Mouse (Mus musculus) embryo, embryonic 11.5 days (tissue): ENCODE measurements around the gene Os9.
"Not testable (repeated sequence)": the region's sequence is repeated elsewhere in the genome, so short reads cannot be mapped to it uniquely, and the experiment has no call there.

Experiments used
- DNase-seq: peaks from one replicate; pipeline ENCODE4 v3.0.0-alpha.2; 2012; ENCODE audit warnings: low read depth, low spot score

The Os9 gene

GRCm38 (mm10) chr10:127121066-127121477 is at the start of gene Os9:
Gene Os9 (minus strand): TSS chr10:127121131.
- DNase-seq: peak; percentile 97

DNA sequence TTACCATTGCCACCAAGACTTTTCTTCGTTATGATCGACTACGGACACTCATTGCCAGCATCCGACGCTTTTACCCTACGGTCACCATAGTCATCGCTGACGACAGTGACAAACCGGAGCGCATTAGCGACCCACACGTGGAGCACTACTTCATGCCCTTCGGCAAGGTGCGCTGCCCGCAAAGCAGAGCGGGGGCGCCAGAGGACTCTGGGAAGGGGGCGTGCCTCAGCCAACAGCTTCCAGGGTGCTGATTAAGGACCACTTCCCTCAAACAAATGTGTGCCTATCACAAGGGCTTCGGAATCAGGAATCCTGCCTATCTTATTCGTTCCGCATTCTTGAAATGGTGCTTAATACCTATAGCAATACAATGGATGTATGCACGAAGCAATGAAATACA is 49.1 kb upstream of the Os9 start:
- DNase-seq: no peak

DNA sequence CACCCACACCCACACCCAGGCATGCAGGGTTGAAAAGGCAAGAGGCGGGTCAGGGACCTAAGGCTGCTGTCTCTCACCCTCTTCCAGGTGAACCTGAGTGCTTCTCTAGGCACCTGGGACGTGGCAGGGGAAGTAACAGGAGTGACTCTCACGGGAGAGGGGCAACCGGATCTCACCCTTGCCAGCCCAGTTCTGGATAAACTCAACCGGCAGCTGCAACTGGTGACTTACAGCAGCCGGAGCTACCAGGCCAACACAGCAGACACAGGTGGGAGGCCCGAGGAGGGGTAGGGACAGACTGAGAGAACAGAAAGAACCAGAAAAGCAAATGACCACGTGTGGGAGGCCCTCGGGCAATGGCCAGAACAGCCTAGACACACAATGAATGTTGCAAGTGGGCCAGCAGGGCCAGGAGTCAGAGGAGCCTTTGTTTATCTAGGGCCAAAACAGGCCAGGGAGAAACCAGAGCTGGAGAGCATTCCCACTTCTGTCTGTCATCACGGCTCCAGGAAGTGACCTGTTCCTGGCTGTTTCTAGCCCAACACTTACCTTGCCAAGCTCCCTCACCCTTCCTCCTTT is 46.8 kb upstream of the Os9 start:
- no peak for DNase-seq

DNA sequence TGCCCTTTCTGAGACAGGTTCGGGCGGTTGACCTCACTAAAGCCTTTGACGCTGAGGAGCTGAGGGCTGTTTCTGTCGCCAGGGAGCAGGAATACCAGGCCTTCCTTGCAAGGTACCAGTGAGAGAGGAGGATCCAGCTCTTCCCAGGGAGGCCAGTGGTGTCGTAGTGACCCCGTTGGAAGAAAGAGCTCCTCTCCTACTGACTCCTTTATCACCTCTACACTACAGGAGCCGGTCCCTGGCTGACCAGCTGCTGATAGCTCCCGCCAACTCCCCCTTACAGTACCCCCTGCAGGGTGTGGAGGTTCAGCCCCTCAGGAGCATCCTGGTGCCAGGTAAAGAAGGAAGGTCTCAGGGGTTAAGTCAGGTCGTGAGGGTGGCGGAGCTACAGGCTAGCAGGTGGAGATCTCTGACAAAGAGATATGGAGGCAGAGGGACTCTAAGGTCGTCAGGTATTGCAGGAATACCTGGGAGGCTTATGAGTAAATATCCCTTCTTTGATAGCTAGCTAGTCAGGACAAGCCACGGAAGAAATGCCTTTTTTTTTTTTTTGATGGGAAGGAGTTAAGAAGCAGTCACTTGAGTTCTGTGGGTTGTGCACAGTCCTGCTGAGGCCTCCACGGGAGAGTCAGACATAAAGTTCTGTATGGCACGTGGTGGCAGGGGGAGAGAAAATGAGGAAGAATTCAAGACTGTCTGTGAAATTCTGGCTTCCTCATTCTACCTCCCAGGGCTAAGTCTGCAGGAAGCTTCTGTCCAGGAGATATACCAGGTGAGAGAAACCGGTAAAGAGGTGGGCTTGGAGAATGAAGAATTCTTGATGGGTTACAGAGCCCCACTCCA is 46.1 kb upstream of the Os9 start:
- no peak for DNase-seq

DNA sequence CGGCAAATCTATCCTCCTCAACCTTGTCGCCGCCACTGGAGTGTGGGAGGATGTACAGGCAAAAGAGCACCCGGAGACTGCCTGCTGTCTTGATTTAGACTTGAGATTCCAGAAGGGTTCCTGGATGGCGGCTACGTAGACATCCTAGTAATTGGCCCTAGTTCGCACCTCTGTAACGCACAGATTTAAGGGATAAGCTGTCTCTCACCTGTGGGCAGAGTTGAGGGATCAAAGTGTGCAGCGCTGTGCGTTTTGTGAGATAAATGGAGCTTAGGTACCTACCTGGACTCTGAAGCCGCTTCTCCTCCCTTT is 45.4 kb upstream of the Os9 start:
- DNase-seq: no peak

- DNase-seq: no peak
Measured at GRCm38 (mm10) chr10:127165654-127166403, 44.9 kb upstream of the Os9 start.

GRCm38 (mm10) chr10:127165354-127165653 is 44.4 kb upstream of the Os9 start:
- no peak for DNase-seq

DNA sequence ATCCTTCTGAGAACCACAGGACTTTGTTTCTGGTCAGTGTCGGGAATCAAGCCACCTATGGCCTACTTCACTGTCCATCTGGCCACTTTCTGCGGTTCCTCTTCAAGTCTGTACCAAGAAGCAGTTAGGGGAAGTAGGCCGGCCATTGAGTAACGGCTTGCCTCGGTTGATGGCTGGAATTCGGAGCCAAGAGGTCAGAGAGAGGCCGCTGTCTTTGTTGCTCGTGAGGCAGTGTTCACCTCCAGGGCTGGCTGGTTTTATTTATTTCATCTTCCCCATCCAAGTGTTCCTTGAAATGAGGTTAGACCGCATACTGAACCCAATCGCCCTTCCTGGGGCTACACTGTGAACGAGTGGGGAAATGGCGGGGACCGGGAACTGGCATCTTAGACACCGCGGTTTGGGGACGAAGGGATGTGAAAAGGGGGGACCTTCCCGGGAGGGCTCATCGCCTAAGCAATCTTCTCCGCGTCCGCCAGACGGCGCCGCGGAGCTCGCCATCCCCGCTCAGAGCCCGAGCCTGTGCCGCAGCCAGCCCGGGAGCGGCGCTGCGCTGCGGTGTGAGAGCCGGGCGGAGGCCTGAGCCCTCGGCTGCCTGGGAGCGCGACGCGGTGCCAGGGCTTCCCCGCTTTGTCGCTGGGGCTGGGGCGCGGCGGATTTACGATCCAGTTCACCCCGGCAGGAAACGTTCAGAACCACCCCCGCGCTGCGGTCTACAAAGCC is 43.9 kb upstream of the Os9 start, which contains the start of gene B4galnt1:
B4galnt1 (plus strand) TSS at position 595 of the 723 bp plus-strand sequence.
- no peak for DNase-seq

DNA sequence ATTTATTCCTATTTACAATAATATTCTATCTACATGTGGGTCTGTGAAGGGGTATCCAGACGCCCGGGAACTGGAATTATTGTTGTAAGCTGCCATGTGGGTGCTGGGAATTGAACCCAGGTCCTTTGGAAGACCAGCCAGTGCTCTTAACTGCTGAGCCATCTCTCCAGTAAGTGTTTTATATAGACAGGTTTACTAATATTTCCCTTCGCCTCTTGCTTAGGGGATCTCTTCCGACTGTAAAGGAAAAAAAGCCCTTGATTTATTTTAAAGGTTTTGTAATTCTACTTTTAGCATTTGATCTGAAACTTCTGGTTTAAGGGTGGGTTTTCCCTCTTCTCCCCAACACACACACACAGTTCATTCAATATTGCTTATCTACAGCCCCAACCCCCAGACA is 43.3 kb upstream of the Os9 start:
- no peak for DNase-seq

DNA sequence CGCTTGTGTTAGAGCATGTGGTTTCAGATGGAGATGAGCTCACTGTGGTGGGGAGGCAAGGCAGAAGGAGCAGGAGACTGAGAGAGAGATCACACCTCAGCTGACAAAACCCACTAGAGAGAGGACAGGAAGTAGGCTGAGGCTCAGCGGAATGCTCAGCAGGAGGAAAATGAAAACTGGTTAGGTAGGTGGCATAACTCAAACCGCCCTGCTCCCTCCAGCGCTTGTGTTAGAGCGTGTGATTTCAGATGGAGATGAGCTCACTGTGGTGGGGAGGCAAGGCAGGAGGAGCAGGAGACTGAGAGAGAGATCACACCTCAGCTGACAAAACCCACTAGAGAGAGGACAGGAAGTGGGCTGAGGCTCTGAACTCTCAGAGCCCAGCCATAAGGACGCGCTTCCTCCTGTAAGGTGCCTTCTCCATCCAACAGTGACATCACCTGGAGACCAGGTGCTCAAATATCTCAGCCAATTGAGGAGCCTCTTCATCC is 41.9 kb upstream of the Os9 start:
- not testable (repeated sequence) for DNase-seq

GRCm38 (mm10) chr10:127160728-127161127 is 39.8 kb upstream of the Os9 start:
- DNase-seq: no peak

GRCm38 (mm10) chr10:127160081-127160480 is 39.1 kb upstream of the Os9 start:
- no peak for DNase-seq

GRCm38 (mm10) chr10:127158471-127158870 is 37.5 kb upstream of the Os9 start:
- no peak for DNase-seq

DNA sequence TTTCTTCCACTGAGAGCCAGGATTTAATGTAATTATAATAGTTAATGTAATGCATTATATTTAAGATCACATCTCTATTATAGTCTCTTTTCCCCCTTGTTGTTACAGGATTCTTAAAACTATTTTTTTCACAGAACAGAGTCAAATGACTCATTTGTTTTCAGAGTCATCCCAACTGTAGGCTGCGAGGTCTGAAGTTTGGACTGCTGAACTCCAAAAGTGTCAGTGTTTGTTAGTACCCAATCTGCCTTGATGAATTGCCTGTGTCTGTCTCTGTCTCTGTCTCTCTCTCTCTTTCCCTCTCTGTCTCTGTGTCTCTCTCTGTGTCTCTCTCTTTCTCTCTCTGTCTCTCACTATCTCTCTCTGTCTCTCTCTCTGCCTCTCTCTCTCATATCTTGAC is 35.6 kb upstream of the Os9 start:
- no peak for DNase-seq

DNA sequence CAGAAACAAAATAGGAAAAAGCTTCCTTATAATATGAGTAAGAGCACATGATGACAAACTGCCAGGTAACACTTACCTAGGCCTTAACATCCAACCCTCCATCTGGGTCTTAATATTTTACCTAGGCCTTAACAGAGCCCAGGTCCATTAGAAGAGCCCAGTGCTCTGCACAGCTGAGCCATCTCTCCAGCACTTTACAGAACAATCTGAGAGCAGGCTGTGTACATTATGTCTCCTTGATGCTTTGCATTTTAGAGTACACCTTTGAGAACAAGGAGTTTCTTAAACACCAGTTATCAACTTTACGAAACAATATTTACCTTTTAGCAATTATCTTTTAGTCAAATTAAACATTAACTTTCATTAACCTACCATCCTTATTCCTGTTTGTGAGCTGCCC is 35.2 kb upstream of the Os9 start:
- DNase-seq: no peak

DNA sequence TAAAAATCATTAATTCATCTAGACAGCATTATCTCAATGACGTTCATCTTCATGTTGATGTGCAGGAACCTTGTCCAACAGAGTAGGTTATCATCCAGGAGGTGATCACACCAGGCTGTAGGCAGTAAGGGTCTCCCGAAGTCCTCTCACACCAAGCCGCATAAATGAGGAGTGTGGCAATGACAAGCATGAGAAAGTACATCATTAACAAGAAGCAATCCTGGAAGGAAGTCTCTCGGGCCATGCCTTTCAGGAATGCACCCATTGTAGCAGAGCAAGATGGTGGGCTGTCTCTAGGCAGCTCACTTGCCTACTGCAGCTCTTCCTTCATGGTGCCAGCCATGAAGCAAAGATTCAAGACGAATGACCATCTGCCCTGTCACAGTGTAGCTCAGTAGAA is 33.7 kb upstream of the Os9 start:
- no peak for DNase-seq

- no peak for DNase-seq
Measured at GRCm38 (mm10) chr10:127154241-127154640, 33.3 kb upstream of the Os9 start.

GRCm38 (mm10) chr10:127153323-127153722 is 32.4 kb upstream of the Os9 start:
- no peak for DNase-seq

DNA sequence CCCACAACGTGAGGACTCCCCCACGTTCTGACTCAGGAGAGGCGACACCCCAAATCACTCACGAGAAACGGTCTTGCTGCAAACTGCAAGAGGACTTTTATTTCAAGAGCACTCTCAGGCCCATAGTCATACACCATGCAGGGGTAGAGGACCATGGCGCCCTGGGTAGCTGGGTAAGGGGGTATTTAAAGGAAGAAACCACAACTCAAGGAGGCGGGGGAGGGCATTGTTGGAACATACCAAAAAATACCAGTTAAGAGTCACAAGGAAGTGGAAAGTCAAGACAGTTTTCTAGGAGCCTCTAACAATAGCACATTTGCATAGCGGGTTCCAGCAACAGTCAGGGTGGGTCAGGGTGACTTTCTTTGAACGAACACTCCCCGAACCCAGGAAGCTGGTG is 31.6 kb upstream of the Os9 start:
- not testable (repeated sequence) for DNase-seq

GRCm38 (mm10) chr10:127151233-127151632 is 30.3 kb upstream of the Os9 start:
- DNase-seq: not testable (repeated sequence)

DNA sequence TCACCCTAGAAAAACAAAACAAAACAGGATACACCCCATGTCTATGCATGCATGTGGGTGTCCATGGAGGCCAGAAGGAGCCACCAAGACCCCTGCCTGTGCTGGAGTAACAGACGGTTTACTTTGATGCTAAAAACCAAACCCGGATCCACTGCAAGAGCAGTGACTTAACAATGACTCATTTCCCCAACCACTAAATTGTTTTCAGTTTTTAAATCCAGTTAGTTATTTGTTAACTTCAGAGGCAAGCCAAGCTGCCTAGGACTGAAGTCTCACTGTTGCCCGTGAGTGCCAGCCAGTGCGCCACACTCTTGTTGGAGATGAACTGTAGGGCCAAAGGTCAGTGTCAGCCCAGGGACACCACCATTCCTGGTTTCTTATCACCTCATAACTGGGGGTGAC is 29.5 kb upstream of the Os9 start:
- DNase-seq: no peak

- DNase-seq: no peak
Measured at GRCm38 (mm10) chr10:127147135-127147534, 26.2 kb upstream of the Os9 start.
